In genomic region chr9:65140491-65140890, GRCm38 (mm10) we compare ENCODE assay signal across 9 mouse cellular contexts. TPM values are rescaled to one million over a fixed set of nuclear protein-coding genes. Genes with fewer than 3 reads are reported as not detected.
DNase-seq lines count a peak whose midpoint lies in the region; ATAC-seq and TF ChIP-seq lines count a peak whose summit lies in the region.
"Had no signal": no experiment of that assay in that cellular context is flagged by ENCODE, and none has a peak within 500 bp of the region (broad histone marks: within the 10 kb centered on the region; RNA-seq: fewer than 3 reads in every experiment).

No protein-coding gene starts in this region.

- WGBS in forebrain, embryonic 10.5 days: 2% methylated on average over 8 of the region's 8 CpGs
- WGBS in limb, embryonic 12.5 days: 1% methylated on average over 8 of the region's 8 CpGs
- WGBS in neural tube, embryonic 15.5 days: 2% methylated on average over 8 of the region's 8 CpGs

- peaks cover 29% of the 10 kb centered on the region for H3K36me3 ChIP-seq in forebrain, embryonic 10.5 days (replicated peaks)
- peaks cover 3% of the 10 kb centered on the region for H3K36me3 ChIP-seq in limb, embryonic 12.5 days
- H3K36me3 ChIP-seq in neural tube, embryonic 15.5 days: peaks cover 6% of the 10 kb centered on the region

- H3K9me3 ChIP-seq in forebrain, embryonic 10.5 days: no peaks in the 10 kb centered on the region
- H3K9me3 ChIP-seq in limb, embryonic 12.5 days: no peaks in the 10 kb centered on the region
- no peaks in the 10 kb centered on the region for H3K9me3 ChIP-seq in neural tube, embryonic 15.5 days (replicated peaks)

- H3K4me1 ChIP-seq in forebrain, embryonic 10.5 days: peaks cover 85% of the 10 kb centered on the region
- H3K4me1 ChIP-seq in limb, embryonic 12.5 days (replicated peaks): peaks cover 28% of the 10 kb centered on the region
- H3K4me1 ChIP-seq in neural tube, embryonic 15.5 days: peaks cover 37% of the 10 kb centered on the region

- H3K27me3 ChIP-seq in forebrain, embryonic 10.5 days (ENCODE audit: poor library complexity, severe bottlenecking): peaks cover 42% of the 10 kb centered on the region
- H3K27me3 ChIP-seq in limb, embryonic 12.5 days: peaks cover 21% of the 10 kb centered on the region
- no peaks in the 10 kb centered on the region for H3K27me3 ChIP-seq in neural tube, embryonic 15.5 days (replicated peaks)

- H3K9ac ChIP-seq in limb, embryonic 12.5 days (replicated peaks): peak overlapping the region; percentile 83
- H3K9ac ChIP-seq in neural tube, embryonic 15.5 days (replicated peaks): peak overlapping the region; percentile 94

- no peak for TF ChIP-seq CTCF in layer of hippocampus, adult 2 months (conservative IDR thresholded peaks at IDR 0.05)

- ATAC-seq in limb, embryonic 12.5 days (ENCODE audit: insufficient number of reproducible peaks, insufficient read depth, low FRiP score, low TSS enrichment, low read depth): no peak
- no peak for ATAC-seq in neural tube, embryonic 15.5 days (ENCODE audit: low FRiP score)
- no peak for ATAC-seq in activated CD4-positive, CD25-positive, alpha-beta regulatory T cell, adult 4 months

- peak overlapping the region; percentile 81 for H3K4me3 ChIP-seq in layer of hippocampus, adult 2 months
- H3K4me3 ChIP-seq in forebrain, embryonic 10.5 days: peak overlapping the region; percentile 80
- peak overlapping the region; percentile 78 for H3K4me3 ChIP-seq in limb, embryonic 12.5 days (replicated peaks)
- peak overlapping the region; percentile 94 for H3K4me3 ChIP-seq in neural tube, embryonic 15.5 days (replicated peaks)

- DNase-seq in layer of hippocampus, adult 2 months (ENCODE audit: low spot score in 2 of 2): no peak
- no peak for DNase-seq in layer of hippocampus, postnatal 14 days (ENCODE audit: low spot score in 2 of 2)
- DNase-seq in forebrain, embryonic 10.5 days (ENCODE audit: extremely low spot score, low spot score): no peak
- DNase-seq in urinary bladder, postnatal 25 days (ENCODE audit: low spot score): no peak
- DNase-seq in spleen, postnatal 10 days (ENCODE audit: low spot score in 2 of 2): no peak

- peak overlapping the region; percentile 71 for H3K27ac ChIP-seq in layer of hippocampus, adult 2 months
- H3K27ac ChIP-seq in forebrain, embryonic 10.5 days: peak overlapping the region; percentile 97
- peak overlapping the region; percentile 88; the same call in 1 of the 2 replicates for H3K27ac ChIP-seq in limb, embryonic 12.5 days
- H3K27ac ChIP-seq in neural tube, embryonic 15.5 days (replicated peaks): peak overlapping the region; percentile 95

- peak overlapping the region; percentile 88 for H3K4me2 ChIP-seq in limb, embryonic 12.5 days
- H3K4me2 ChIP-seq in neural tube, embryonic 15.5 days: peak overlapping the region; percentile 89

RNA-seq across cellular contexts. Expression of gene Igdcc3, which starts 0.5 kb away (rescaled TPM):
- total RNA-seq in layer of hippocampus, adult 2 months (2021): 1 to 10 TPM; 3.5 to 4.9 TPM
- 1 to 10 TPM; 5.3 to 6.1 TPM for total RNA-seq in layer of hippocampus, postnatal 14 days (2021)
- polyA plus RNA-seq in forebrain, embryonic 10.5 days (2016; fragmentation: Nextera tagmentation; extraction: Ambion mirVana): 208 and 246 TPM in 2 replicates
- 6.2 and 6.4 TPM in 2 replicates for polyA plus RNA-seq in limb, embryonic 12.5 days (2016; fragmentation: Nextera tagmentation; extraction: Ambion mirVana)
- 7.9 and 8.9 TPM in 2 replicates for polyA plus RNA-seq in neural tube, embryonic 15.5 days (2015; fragmentation: Nextera tagmentation; extraction: Ambion mirVana)
- polyA plus RNA-seq in activated CD4-positive, CD25-positive, alpha-beta regulatory T cell, adult 4 months (2017; shearing (Covaris generic)): not detected
- total RNA-seq: common myeloid progenitor, adult 5-6 weeks had no signal

RNA-seq across cellular contexts. Expression of gene Igdcc4, which starts 39.2 kb away (rescaled TPM):
- total RNA-seq in layer of hippocampus, adult 2 months (2021): 10 to 100 TPM; 34.7 to 38.8 TPM
- 10 to 100 TPM; 26.1 to 30.4 TPM for total RNA-seq in layer of hippocampus, postnatal 14 days (2021)
- 7.7 and 8.0 TPM in 2 replicates for polyA plus RNA-seq in forebrain, embryonic 10.5 days (2016; fragmentation: Nextera tagmentation; extraction: Ambion mirVana)
- 15.7 and 18.2 TPM in 2 replicates for polyA plus RNA-seq in limb, embryonic 12.5 days (2016; fragmentation: Nextera tagmentation; extraction: Ambion mirVana)
- polyA plus RNA-seq in neural tube, embryonic 15.5 days (2015; fragmentation: Nextera tagmentation; extraction: Ambion mirVana): 15.1 and 17.8 TPM in 2 replicates
- polyA plus RNA-seq in activated CD4-positive, CD25-positive, alpha-beta regulatory T cell, adult 4 months (2017; shearing (Covaris generic)): under 1 TPM in 1 of 2 experiments, not detected in 1; 0.11 TPM

RNA-seq across cellular contexts. Expression of gene Parp16, which starts 54.7 kb away (rescaled TPM):
- 1 to 10 TPM; 5.0 to 5.1 TPM for total RNA-seq in layer of hippocampus, adult 2 months (2021)
- 1 to 10 TPM; 4.1 TPM for total RNA-seq in layer of hippocampus, postnatal 14 days (2021)
- polyA plus RNA-seq in forebrain, embryonic 10.5 days (2016; fragmentation: Nextera tagmentation; extraction: Ambion mirVana): 7.0 and 8.5 TPM in 2 replicates
- polyA plus RNA-seq in limb, embryonic 12.5 days (2016; fragmentation: Nextera tagmentation; extraction: Ambion mirVana): 8.2 and 8.7 TPM in 2 replicates
- polyA plus RNA-seq in neural tube, embryonic 15.5 days (2015; fragmentation: Nextera tagmentation; extraction: Ambion mirVana): 6.4 and 8.9 TPM in 2 replicates
- 1 to 10 TPM; 5.7 to 6.6 TPM for polyA plus RNA-seq in activated CD4-positive, CD25-positive, alpha-beta regulatory T cell, adult 4 months (2017; shearing (Covaris generic))

Comparison
In these comparisons a context has a peak if more than half of its experiments do, and no peak if none do; other contexts are left out.
1. RNA of gene Igdcc3, which starts 0.5 kb away (polyA plus RNA-seq): 208 to 246 TPM in forebrain, embryonic 10.5 days; 7.9 to 8.9 TPM in neural tube, embryonic 15.5 days, 6.2 to 6.4 TPM in limb, embryonic 12.5 days and not detected in activated CD4-positive, CD25-positive, alpha-beta regulatory T cell, adult 4 months; every median in the first group is over 10 times any median in the second.
2. Peak in every context shown above with its lines, with median percentiles within 50 percentile points of each other: H3K27ac ChIP-seq and H3K4me3 ChIP-seq.